Mouse (Mus musculus): ENCODE results near the gene Lemd1.

DNA sequence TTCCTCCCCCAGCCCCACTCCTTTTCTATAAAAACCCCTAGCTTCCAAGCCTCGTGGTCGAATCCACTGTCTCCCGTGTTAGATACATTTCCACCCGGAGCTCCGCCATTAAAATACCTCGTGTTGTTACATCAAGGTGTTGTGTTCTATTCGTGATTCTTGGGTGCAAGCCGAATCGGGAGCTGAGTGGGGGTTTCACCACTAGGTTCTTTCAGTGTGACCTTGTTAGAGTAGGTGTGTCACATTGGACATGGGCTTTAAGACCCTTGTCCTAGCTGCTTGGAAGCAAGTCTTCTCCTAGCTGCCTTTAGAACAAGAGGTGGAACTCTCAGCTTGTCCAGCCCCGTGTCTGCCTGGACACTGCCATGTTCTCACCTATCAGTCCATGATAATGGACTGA lies 74.7 kb downstream of the Lemd1 start:
- no peak for TF ChIP-seq POLR2A (IDR thresholded peaks at IDR 0.05; ENCODE audit: low read depth, low read length)
- TF ChIP-seq CTCF (conservative IDR thresholded peaks at IDR 0.05; ENCODE audit: insufficient read depth, insufficient read length, low read depth, low read length): no peak
